Mouse (Mus musculus) cortical plate, adult 2 months (tissue): ENCODE results near the gene Wdr90.

Source experiments
- CTCF ChIP-seq: fragments of 200-500 bp; IDR thresholded peaks from 2 replicates; pipeline ENCODE4 v1.5.1; 2011; ENCODE audit warnings: mild to moderate bottlenecking, control low read depth, low read length; ENCODE audit not compliant: insufficient read depth; ENCODE audit errors: extremely low read depth
- POLR2A ChIP-seq: fragments of 200-500 bp; IDR thresholded peaks from 2 replicates; pipeline ENCODE4 v1.6.1; 2011; ENCODE audit warnings: mild to moderate bottlenecking, low read length, control low read depth; ENCODE audit not compliant: insufficient read depth; ENCODE audit errors: extremely low read depth

GRCm38 (mm10) chr17:25835816-25836215 lies 25.5 kb downstream of the Wdr90 start:
- TF ChIP-seq CTCF (no peak), POLR2A (no peak)
